Mouse (Mus musculus) brain, embryonic 14.5 days (tissue): ENCODE results near the gene Cobl.

ENCODE experiments used
- CTCF ChIP-seq: fragments of 200-500 bp; IDR thresholded peaks from 2 replicates; pipeline ENCODE4 v1.5.1; 2012; ENCODE audit warnings: inconsistent platforms, mild to moderate bottlenecking, moderate library complexity, borderline replicate concordance; ENCODE audit not compliant: insufficient read depth, insufficient read length; ENCODE audit errors: extremely low read depth
- POLR2A ChIP-seq: fragments of 200-500 bp; IDR thresholded peaks from 2 replicates; pipeline ENCODE4 v1.6.1; 2012; ENCODE audit warnings: mild to moderate bottlenecking, inconsistent platforms, borderline replicate concordance; ENCODE audit not compliant: poor library complexity, insufficient read depth, insufficient read length, severe bottlenecking; ENCODE audit errors: extremely low read depth

- TF ChIP-seq CTCF (no peak), POLR2A (no peak)
These were observed 47.9 kb downstream of the Cobl start for GRCm38 (mm10) chr11:12416899-12417298.
